Mouse (Mus musculus) kidney, adult 2 months (tissue): ENCODE measurements around the gene Rad54l.

ENCODE experiments used
- CTCF ChIP-seq: fragments of 200-500 bp; conservative IDR thresholded peaks from 2 replicates; pipeline ENCODE4 v1.5.1; 2011; ENCODE audit warnings: low read depth, mild to moderate bottlenecking, control low read depth, low read length, moderate library complexity, mixed read lengths; ENCODE audit not compliant: insufficient read depth, insufficient read length
- POLR2A ChIP-seq: fragments of 200-500 bp; IDR thresholded peaks from one replicate; pipeline ENCODE4 v1.6.1; 2011; ENCODE audit warnings: low read depth, low read length, control low read depth

GRCm38 (mm10) chr4:116096291-116096690 is 27.2 kb downstream of the Rad54l start:
- TF ChIP-seq POLR2A (no peak), CTCF (no peak)
